Mouse (Mus musculus) ES-E14 (cell line): ENCODE data around the gene Grm4.

ENCODE experiments used
- CHD2 ChIP-seq: IDR thresholded peaks from 2 replicates; pipeline ENCODE4 v1.6.1; 2014; ENCODE audit warnings: mild to moderate bottlenecking, low read depth, low read length, inconsistent platforms
- MAFK ChIP-seq: IDR thresholded peaks from 2 replicates; pipeline ENCODE4 v1.6.1; 2014; ENCODE audit warnings: mild to moderate bottlenecking, low read depth, low read length, inconsistent platforms; ENCODE audit not compliant: insufficient read depth
- ZC3H11A ChIP-seq: IDR thresholded peaks from 2 replicates; pipeline ENCODE4 v1.6.1; 2012; ENCODE audit warnings: low read depth, mild to moderate bottlenecking, inconsistent platforms, low read length, borderline replicate concordance
- ZNF384 ChIP-seq: IDR thresholded peaks from 2 replicates; pipeline ENCODE4 v1.6.1; 2012; ENCODE audit warnings: low read depth, low read length, inconsistent platforms

- TF ChIP-seq ZNF384: no peak
- no peak for TF ChIP-seq ZC3H11A
- no peak for TF ChIP-seq CHD2
- no peak for TF ChIP-seq MAFK
Measured at GRCm38 (mm10) chr17:27480143-27481103, 40.8 kb downstream of the Grm4 start.
